Mouse (Mus musculus): ENCODE measurements around the gene Aimp2. TPM values are rescaled to one million over a fixed set of nuclear protein-coding genes. Genes with fewer than 3 reads are reported as not detected.
A peak's percentile ranks its signal among the peaks of the same experiment; 100 is the strongest.

Aimp2 gene
- polyA plus RNA-seq (2014; fragmentation: Nextera tagmentation; extraction: Ambion mirVana), result 89.5 and 95.5 TPM in 2 replicates

DNA sequence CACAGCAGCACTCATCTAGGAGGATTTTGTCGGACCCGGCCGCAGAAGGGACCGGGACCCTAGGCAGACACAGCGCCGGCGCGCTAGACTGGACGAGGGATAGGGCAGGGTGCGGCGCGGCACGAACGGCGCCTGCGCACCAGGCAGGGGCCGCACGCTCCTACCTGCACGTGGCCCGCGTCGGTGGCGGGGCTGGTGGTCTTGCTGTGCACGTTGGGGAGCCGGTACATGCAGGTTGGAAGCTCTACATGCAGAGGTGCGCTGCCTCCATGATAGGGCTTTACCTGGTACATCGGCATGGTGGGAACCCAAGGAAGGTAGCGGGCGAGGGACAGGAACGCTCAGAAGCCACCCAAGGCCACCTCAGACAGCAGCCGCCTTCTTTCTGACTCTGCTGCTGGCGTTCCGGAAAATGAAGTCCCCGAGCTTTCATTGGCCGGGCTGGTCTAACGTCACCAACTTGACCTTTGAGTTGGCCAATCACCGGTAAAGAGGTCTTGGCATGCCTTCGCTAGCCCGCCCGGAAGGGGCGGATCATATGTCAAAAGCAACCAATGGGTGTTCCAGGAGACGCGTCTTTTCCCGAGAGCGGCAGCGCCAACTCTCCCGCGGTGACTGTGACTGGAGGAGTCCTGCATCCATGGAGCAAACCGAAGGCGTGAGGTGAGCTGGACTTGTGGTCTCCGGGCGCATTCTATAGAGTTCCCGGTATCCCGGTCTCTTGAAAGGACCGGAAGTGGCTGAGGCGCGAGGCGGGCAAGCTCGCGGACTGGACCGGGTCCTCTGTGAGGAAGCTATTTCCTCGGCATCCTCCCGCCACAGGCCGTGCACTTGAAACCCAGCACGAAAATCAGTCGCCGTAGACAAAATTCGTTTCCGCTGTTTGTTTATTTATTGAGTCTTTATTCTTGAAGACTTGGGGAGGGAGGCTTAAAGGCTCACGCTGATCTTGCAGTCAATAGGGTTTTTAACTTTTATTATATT is at the start of gene Aimp2, which contains the start of gene Pms2:
Aimp2 (minus strand) TSS at position 431 of the 984 bp plus-strand sequence.
Pms2 (plus strand) TSS at position 548 of the 984 bp plus-strand sequence.
- WGBS (ENCODE audit: insufficient replicate concordance), result under 1% methylated on average over 69 of the region's 70 CpGs
- H3K4me1 ChIP-seq (ENCODE audit: control insufficient read depth, insufficient read depth, low read length), result peaks cover 19% of the 10 kb centered on the region
- H3K4me2 ChIP-seq, result peak within 1 kb of the TSS; percentile 80
- H3K27me3 ChIP-seq (ENCODE audit: control insufficient read depth, insufficient read depth, low read length), result no peaks in the 10 kb centered on the region
- peak within 1 kb of the TSS; percentile 84 for H3K27ac ChIP-seq (ENCODE audit: low read depth, low read length)
- H3K9me3 ChIP-seq (replicated peaks; ENCODE audit: control insufficient read depth, low read length), result no peaks in the 10 kb centered on the region
- H3K4me3 ChIP-seq (ENCODE audit: low read depth, low read length), result peak within 1 kb of the TSS; percentile 69
- H3K9ac ChIP-seq (ENCODE audit: low read depth, low read length), result peak within 1 kb of the TSS; percentile 76
- ATAC-seq (replicated peaks; ENCODE audit: insufficient number of reproducible peaks, low FRiP score, low TSS enrichment), result peak; percentile 99
- H3K36me3 ChIP-seq (ENCODE audit: control insufficient read depth, insufficient read depth, low read length), result peaks cover 9% of the 10 kb centered on the region

DNA sequence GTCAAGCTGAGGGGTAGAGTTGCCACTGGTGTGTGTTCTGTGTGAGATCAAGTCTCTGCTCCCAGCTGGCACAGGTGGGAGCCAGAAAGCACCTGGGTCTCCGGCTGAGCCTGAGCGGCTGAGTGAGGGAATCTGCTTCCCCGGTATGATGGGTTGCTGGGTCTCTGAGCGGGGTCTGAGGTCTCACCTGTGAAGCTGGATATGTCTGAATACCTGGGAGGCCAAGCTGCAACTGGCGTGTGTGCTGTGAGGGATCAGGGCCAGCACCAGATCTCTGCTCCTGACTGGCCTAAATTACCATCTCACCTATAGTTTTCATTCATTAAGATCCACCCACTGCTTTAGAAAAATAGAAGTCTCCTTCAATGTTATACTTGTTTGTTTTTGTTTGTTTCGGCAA is 47.5 kb upstream of the Aimp2 start:
- no peaks in the 10 kb centered on the region for H3K36me3 ChIP-seq (ENCODE audit: control insufficient read depth, insufficient read depth, low read length)
- ATAC-seq (replicated peaks; ENCODE audit: insufficient number of reproducible peaks, low FRiP score, low TSS enrichment), result no peak
- 81% methylated on average over 6 of the region's 6 CpGs for WGBS (ENCODE audit: insufficient replicate concordance)
- no peaks in the 10 kb centered on the region for H3K27me3 ChIP-seq (ENCODE audit: control insufficient read depth, insufficient read depth, low read length)
- H3K9me3 ChIP-seq (replicated peaks; ENCODE audit: control insufficient read depth, low read length), result no peaks in the 10 kb centered on the region
- no peaks in the 10 kb centered on the region for H3K4me1 ChIP-seq (ENCODE audit: control insufficient read depth, insufficient read depth, low read length)
- no peak overlapping the region for H3K9ac ChIP-seq (ENCODE audit: low read depth, low read length)
- no peak overlapping the region for H3K4me3 ChIP-seq (ENCODE audit: low read depth, low read length)
- H3K4me2 ChIP-seq, result no peak overlapping the region
- H3K27ac ChIP-seq (ENCODE audit: low read depth, low read length), result no peak overlapping the region

DNA sequence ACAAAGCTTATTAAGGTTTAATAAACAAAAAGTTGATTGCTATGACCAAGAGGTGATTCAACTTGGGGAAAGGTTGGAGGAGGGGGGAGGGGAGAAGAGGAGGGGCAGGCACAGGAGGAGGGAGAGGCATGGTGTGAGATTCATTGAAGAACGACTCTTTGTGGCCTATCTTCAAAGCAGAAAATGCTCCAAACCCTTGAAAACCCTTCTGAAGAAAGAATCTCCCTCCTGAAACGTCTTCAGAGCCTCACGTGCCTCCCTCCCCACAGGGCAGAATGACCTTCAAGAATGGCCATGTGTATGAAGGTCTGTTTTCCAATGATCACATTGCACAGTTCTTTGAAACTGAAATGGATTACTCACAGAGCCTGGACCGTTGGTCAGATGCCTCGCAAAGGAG is 40.4 kb upstream of the Aimp2 start:
- Histone ChIP-seq H3K4me1 (ENCODE audit: control insufficient read depth, insufficient read depth, low read length) (no peaks in the 10 kb centered on the region), H3K27ac (ENCODE audit: low read depth, low read length) (no peak overlapping the region), H3K36me3 (ENCODE audit: control insufficient read depth, insufficient read depth, low read length) (no peaks in the 10 kb centered on the region), H3K4me2 (no peak overlapping the region), H3K4me3 (ENCODE audit: low read depth, low read length) (no peak overlapping the region), H3K9me3 (replicated peaks; ENCODE audit: control insufficient read depth, low read length) (no peaks in the 10 kb centered on the region), H3K27me3 (ENCODE audit: control insufficient read depth, insufficient read depth, low read length) (no peaks in the 10 kb centered on the region), H3K9ac (ENCODE audit: low read depth, low read length) (no peak overlapping the region)
- 40% methylated on average over 5 of the region's 5 CpGs for WGBS (ENCODE audit: insufficient replicate concordance)
- no peak for ATAC-seq (replicated peaks; ENCODE audit: insufficient number of reproducible peaks, low FRiP score, low TSS enrichment)

DNA sequence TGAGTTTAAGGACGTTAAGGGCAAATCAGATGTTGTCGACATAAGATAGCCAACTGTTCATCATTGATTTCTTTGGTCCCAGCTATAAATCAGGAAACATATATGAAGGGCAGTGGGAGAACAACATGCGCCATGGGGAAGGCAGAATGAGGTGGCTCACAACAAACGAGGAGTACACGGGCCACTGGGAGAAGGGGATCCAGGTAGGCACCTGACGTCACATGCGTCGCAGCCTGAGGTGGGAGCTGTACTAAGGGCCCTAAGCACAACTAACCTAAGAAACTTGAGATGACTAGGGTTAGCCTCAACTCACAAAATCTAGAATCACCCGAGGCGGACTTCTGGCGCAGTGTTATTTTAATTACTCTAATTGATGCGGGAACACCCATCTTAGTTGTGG is 38.7 kb upstream of the Aimp2 start:
- no peaks in the 10 kb centered on the region for H3K36me3 ChIP-seq (ENCODE audit: control insufficient read depth, insufficient read depth, low read length)
- H3K9ac ChIP-seq (ENCODE audit: low read depth, low read length), result no peak overlapping the region
- H3K4me1 ChIP-seq (ENCODE audit: control insufficient read depth, insufficient read depth, low read length), result no peaks in the 10 kb centered on the region
- no peak overlapping the region for H3K4me3 ChIP-seq (ENCODE audit: low read depth, low read length)
- no peak overlapping the region for H3K27ac ChIP-seq (ENCODE audit: low read depth, low read length)
- no peak overlapping the region for H3K4me2 ChIP-seq
- H3K9me3 ChIP-seq (replicated peaks; ENCODE audit: control insufficient read depth, low read length), result no peaks in the 10 kb centered on the region
- ATAC-seq (replicated peaks; ENCODE audit: insufficient number of reproducible peaks, low FRiP score, low TSS enrichment), result no peak
- 85% methylated on average over 12 of the region's 12 CpGs for WGBS (ENCODE audit: insufficient replicate concordance)
- no peaks in the 10 kb centered on the region for H3K27me3 ChIP-seq (ENCODE audit: control insufficient read depth, insufficient read depth, low read length)

DNA sequence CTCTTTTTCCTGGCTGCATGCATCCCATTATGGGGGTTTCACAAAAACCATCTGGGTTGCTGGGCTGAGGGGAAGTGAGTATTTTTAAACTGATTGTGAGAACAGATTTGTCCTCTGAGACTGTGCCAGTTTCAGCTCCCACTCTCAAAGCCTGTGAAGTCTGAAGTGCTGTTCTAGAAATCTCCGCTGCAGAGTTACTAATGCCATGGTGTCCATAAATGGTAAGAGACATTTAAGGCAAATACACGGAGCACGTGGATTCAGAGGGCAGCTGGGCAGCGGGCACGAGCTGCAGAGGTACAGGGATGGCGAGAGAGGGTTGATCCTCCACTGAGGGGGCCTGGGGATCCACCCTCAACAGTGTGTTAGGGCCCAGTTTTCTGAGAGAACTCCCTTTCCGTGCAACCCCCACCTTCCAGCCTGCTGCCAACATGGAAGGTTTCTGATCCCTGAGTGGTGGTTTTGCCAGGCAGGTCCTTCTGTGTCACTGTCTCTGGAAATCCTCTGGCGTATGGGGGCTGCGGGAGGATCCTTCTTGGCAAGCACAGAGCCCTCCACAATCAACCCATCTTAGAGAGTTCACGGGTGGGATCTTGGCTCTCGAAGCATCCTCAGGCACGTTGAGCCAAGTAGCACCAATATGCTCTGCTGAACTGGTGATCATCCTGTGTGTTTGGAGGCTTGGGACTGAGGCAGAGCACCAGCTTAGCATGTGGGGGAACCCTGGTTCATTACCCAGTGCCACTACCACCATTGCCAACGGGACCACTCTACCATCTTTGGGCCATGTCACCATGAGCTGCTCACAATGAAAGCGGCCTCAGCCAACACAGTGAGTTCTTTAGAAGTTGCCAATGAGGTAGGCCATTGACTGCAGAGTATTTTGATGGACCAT is 33.8 kb upstream of the Aimp2 start:
- no peak for ATAC-seq (replicated peaks; ENCODE audit: insufficient number of reproducible peaks, low FRiP score, low TSS enrichment)
- no peak overlapping the region for H3K4me3 ChIP-seq (ENCODE audit: low read depth, low read length)
- no peak overlapping the region for H3K4me2 ChIP-seq
- no peaks in the 10 kb centered on the region for H3K9me3 ChIP-seq (replicated peaks; ENCODE audit: control insufficient read depth, low read length)
- H3K36me3 ChIP-seq (ENCODE audit: control insufficient read depth, insufficient read depth, low read length), result no peaks in the 10 kb centered on the region; the same call in 1 of the 2 replicates
- 83% methylated on average over 14 of the region's 14 CpGs for WGBS (ENCODE audit: insufficient replicate concordance)
- no peak overlapping the region for H3K9ac ChIP-seq (ENCODE audit: low read depth, low read length)
- H3K27me3 ChIP-seq (ENCODE audit: control insufficient read depth, insufficient read depth, low read length), result no peaks in the 10 kb centered on the region
- no peaks in the 10 kb centered on the region for H3K4me1 ChIP-seq (ENCODE audit: control insufficient read depth, insufficient read depth, low read length)
- no peak overlapping the region for H3K27ac ChIP-seq (ENCODE audit: low read depth, low read length)

DNA sequence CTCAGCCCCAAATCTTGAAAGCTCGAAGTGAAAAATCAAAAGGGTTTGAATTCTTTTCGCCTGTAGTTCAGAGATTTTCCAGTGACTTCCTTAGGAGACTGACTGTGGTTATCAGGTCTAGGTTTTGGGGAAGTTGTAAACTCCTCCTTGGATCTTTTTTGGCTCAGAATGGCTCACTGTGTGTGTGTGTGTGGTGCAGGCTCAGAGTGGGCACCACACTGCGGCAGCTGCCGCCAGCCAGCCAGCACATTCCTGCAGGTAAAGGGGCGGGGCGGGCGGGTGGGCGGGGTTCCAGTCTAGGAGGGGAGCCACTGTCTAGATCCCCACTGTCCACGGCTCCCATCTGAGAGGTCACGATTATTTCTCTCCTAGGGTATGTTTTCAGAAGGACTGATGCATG is 31.9 kb upstream of the Aimp2 start:
- H3K9ac ChIP-seq (ENCODE audit: low read depth, low read length), result no peak overlapping the region
- H3K4me2 ChIP-seq, result no peak overlapping the region
- no peaks in the 10 kb centered on the region; the same call in 1 of the 2 replicates for H3K36me3 ChIP-seq (ENCODE audit: control insufficient read depth, insufficient read depth, low read length)
- no peaks in the 10 kb centered on the region for H3K4me1 ChIP-seq (ENCODE audit: control insufficient read depth, insufficient read depth, low read length)
- no peak overlapping the region for H3K27ac ChIP-seq (ENCODE audit: low read depth, low read length)
- H3K4me3 ChIP-seq (ENCODE audit: low read depth, low read length), result no peak overlapping the region
- no peaks in the 10 kb centered on the region for H3K27me3 ChIP-seq (ENCODE audit: control insufficient read depth, insufficient read depth, low read length)
- ATAC-seq (replicated peaks; ENCODE audit: insufficient number of reproducible peaks, low FRiP score, low TSS enrichment), result no peak
- WGBS (ENCODE audit: insufficient replicate concordance), result 26% methylated on average over 10 of the region's 10 CpGs
- no peaks in the 10 kb centered on the region for H3K9me3 ChIP-seq (replicated peaks; ENCODE audit: control insufficient read depth, low read length)

DNA sequence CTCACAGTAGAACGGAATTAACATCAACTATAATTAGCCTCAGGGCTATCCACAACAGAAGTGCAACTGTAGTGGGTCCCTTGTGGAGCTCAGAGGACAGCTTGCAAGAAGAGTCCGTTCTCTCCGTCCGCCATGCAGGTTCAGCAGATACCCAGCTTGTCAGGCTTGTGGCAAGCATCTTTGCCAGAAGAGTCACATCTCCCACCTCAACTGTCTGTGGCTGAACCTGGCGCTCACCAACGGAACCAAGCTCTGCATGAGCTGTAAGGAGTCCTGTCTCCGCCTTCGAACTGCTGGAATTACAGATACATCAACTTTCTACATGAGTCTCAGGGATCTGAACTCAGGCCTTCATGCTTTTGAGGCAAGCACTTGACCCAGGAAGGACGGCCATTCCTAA is 26.5 kb upstream of the Aimp2 start:
- no peak for ATAC-seq (replicated peaks; ENCODE audit: insufficient number of reproducible peaks, low FRiP score, low TSS enrichment)
- H3K4me1 ChIP-seq (ENCODE audit: control insufficient read depth, insufficient read depth, low read length), result peaks cover 2% of the 10 kb centered on the region; the same call in 1 of the 2 replicates
- no peak overlapping the region for H3K4me2 ChIP-seq
- H3K27me3 ChIP-seq (ENCODE audit: control insufficient read depth, insufficient read depth, low read length), result no peaks in the 10 kb centered on the region
- H3K27ac ChIP-seq (ENCODE audit: low read depth, low read length), result no peak overlapping the region
- H3K4me3 ChIP-seq (ENCODE audit: low read depth, low read length), result no peak overlapping the region
- no peaks in the 10 kb centered on the region for H3K9me3 ChIP-seq (replicated peaks; ENCODE audit: control insufficient read depth, low read length)
- 72% methylated on average over 9 of the region's 9 CpGs for WGBS (ENCODE audit: insufficient replicate concordance)
- no peak overlapping the region for H3K9ac ChIP-seq (ENCODE audit: low read depth, low read length)
- H3K36me3 ChIP-seq (ENCODE audit: control insufficient read depth, insufficient read depth, low read length), result no peaks in the 10 kb centered on the region; the same call in 1 of the 2 replicates

DNA sequence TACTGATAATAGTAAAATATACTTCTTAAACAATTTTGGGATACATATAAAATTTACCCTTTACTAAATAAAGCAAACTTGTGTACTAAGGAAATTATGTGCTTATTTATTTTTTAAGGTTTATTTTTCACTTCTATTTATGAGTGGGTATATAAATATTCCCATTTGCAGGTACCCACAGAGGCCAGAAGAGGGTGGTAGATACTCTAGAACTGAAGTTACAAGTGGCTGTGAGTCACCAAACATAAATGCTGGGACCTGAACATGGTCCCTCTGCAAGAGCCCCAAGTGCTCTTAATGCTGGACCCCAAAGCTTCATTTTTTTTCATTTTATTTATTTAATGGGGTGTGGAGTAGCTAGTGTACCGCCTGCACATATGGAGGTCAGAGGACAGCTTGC is 24.2 kb upstream of the Aimp2 start:
- WGBS (ENCODE audit: insufficient replicate concordance), result 75% methylated on average over 1 of the region's 1 CpGs
- H3K27me3 ChIP-seq (ENCODE audit: control insufficient read depth, insufficient read depth, low read length), result no peaks in the 10 kb centered on the region
- H3K9ac ChIP-seq (ENCODE audit: low read depth, low read length), result no peak overlapping the region
- no peak for ATAC-seq (replicated peaks; ENCODE audit: insufficient number of reproducible peaks, low FRiP score, low TSS enrichment)
- H3K9me3 ChIP-seq (replicated peaks; ENCODE audit: control insufficient read depth, low read length), result no peaks in the 10 kb centered on the region
- no peak overlapping the region for H3K4me3 ChIP-seq (ENCODE audit: low read depth, low read length)
- H3K4me2 ChIP-seq, result no peak overlapping the region
- H3K36me3 ChIP-seq (ENCODE audit: control insufficient read depth, insufficient read depth, low read length), result peaks cover 11% of the 10 kb centered on the region
- H3K27ac ChIP-seq (ENCODE audit: low read depth, low read length), result no peak overlapping the region
- H3K4me1 ChIP-seq (ENCODE audit: control insufficient read depth, insufficient read depth, low read length), result peaks cover 2% of the 10 kb centered on the region; the same call in 1 of the 2 replicates
